Comparison of ENCODE assay signal across 8 mouse cellular contexts in genomic region chr11:102604010-102604584, GRCm38 (mm10). TPM values are rescaled to one million over a fixed set of nuclear protein-coding genes. Genes with fewer than 3 reads are reported as not detected.
DNase-seq lines count a peak whose midpoint lies in the region; ATAC-seq and TF ChIP-seq lines count a peak whose summit lies in the region.

Gene Fzd2 (plus strand): TSS chr11:102604396.

- under 1% methylated on average over 24 of the region's 31 CpGs for WGBS in forebrain, postnatal 0 days

- intact Hi-C loops in heart, postnatal 36 days (cut with DNase I): no loop called here

- no peaks in the 10 kb centered on the region for H3K9me3 ChIP-seq in forebrain, postnatal 0 days (ENCODE audit: low read length)

- H3K27ac ChIP-seq in forebrain, postnatal 0 days (ENCODE audit: low read depth, low read length): peak within 1 kb of the TSS; percentile 83
- H3K27ac ChIP-seq in layer of hippocampus, adult 2 months: peak within 1 kb of the TSS; percentile 80

- H3K4me2 ChIP-seq in forebrain, postnatal 0 days (ENCODE audit: low read depth): peak within 1 kb of the TSS; percentile 81

- no peaks in the 10 kb centered on the region for H3K36me3 ChIP-seq in forebrain, postnatal 0 days (ENCODE audit: insufficient read depth)

- H3K27me3 ChIP-seq in forebrain, postnatal 0 days (ENCODE audit: insufficient read depth, low read length): no peaks in the 10 kb centered on the region

- H3K4me1 ChIP-seq in forebrain, postnatal 0 days (ENCODE audit: insufficient read depth): no peaks in the 10 kb centered on the region

- peak; percentile 96 for DNase-seq in ES-CJ7 (ENCODE audit: low read depth, low spot score)
- DNase-seq in c-Kit-positive CD71-negative TER-119-negative erythroid progenitor cells, embryonic 14.5 days (ENCODE audit: low read depth): peak; percentile 52
- peak; percentile 96 for DNase-seq in forebrain, postnatal 0 days
- DNase-seq in heart, postnatal 36 days: peak; percentile 72 to 78
- peak; percentile 58 to 85 for DNase-seq in layer of hippocampus, adult 2 months (ENCODE audit: low spot score in 2 of 2)
- peak; percentile 87 to 91 for DNase-seq in lung, adult 18-20 months
- DNase-seq in ovary, adult 18-20 months (ENCODE audit: low spot score): peak; percentile 92
- peak; percentile 96 for DNase-seq in yolk sac, embryonic 10.5 days (ENCODE audit: low spot score)

- peak within 1 kb of the TSS; percentile 79 for H3K4me3 ChIP-seq in forebrain, postnatal 0 days (ENCODE audit: low read depth, low read length)
- peak within 1 kb of the TSS; percentile 60 for H3K4me3 ChIP-seq in layer of hippocampus, adult 2 months

- H3K9ac ChIP-seq in forebrain, postnatal 0 days: peak within 1 kb of the TSS; percentile 57

- TF ChIP-seq CTCF in forebrain, postnatal 0 days (IDR thresholded peaks at IDR 0.05; ENCODE audit: low read depth): no peak
- TF ChIP-seq CTCF in layer of hippocampus, adult 2 months (conservative IDR thresholded peaks at IDR 0.05): no peak

- peak; percentile 96 for ATAC-seq in forebrain, postnatal 0 days

RNA-seq across cellular contexts. Expression of gene Fzd2, which starts in this region (rescaled TPM):
- 12.0 and 15.2 TPM in 2 replicates for total RNA-seq in forebrain, postnatal 0 days (2014; rRNA removed)
- polyA plus RNA-seq in forebrain, postnatal 0 days (2015; fragmentation: Nextera tagmentation; extraction: Ambion mirVana): 4.5 and 4.6 TPM in 2 replicates
- 1 to 10 TPM; 3.1 to 5.4 TPM for total RNA-seq in heart, postnatal 36 days (2021)
- total RNA-seq in layer of hippocampus, adult 2 months (2021): 1 to 10 TPM; 7.5 to 9.2 TPM

Comparison
In these comparisons a context has a peak if more than half of its experiments do, and no peak if none do; other contexts are left out.
1. Peak in every context shown above with its lines: DNase-seq, ATAC-seq, H3K4me3 ChIP-seq and H3K27ac ChIP-seq.